Mouse (Mus musculus): ENCODE measurements at regions not wholly inside any gene's neighbourhood (a gene's known extent, or its start where the extent isn't known, plus 50 kb on each side); places are given as distances from the start of the nearest gene placed in this dataset.
A peak's percentile ranks its signal among the peaks of the same experiment; 100 is the strongest.

DNA sequence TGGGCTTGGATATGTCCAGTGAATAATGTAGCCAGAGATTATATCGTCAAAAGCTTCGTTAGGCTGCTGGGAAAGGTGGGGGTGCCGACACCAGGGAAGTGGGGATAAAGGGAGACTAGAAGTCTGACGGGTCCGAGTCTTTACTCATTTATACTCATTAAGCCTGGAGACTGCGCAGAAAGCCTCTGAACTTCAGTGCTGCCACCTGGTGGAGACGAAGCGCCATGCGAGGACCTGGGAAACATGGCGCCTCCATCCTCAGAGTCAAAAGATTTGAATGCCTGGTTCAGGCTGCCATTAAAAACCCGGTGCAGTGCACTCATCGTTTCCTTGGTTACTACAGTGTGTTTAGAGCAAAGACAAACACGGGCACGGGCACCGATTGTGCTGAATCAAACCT, 337.2 kb downstream of the Hlx start:
- peak; percentile 26 to 43 for DNase-seq (ENCODE audit: low spot score in 2 of 2)

DNA sequence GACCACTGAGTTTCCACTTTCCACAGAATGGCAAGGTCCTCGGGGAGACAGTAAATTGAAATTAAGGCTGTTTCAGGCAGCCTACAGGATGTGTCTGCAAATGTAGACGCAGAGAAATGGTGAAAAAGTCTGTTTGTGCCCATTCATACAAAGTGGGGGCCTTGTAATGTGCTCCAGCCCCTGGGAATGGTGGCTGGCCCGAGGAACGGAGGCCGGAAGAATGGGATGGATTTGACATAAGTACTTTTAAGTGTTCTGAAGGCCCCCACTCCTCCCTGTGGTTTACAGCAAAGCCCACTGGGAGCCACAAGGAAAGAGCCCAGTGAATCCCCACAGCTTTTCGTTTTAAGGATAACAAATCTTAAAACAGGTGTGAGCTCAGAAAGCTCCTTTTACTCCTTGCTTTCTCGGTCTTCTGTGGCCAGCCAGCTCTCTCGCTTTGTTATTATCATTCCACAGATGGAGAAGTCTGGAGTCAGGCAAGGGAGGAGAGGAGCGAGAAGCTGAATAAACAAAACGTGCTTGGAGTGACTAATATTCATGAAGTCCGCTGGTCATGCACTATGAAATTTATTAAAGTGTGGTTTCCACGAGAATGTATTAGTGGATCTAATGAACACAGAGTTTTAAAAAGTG, 337.7 kb downstream of the Hlx start:
- no peak for DNase-seq (ENCODE audit: low spot score in 2 of 2)

DNA sequence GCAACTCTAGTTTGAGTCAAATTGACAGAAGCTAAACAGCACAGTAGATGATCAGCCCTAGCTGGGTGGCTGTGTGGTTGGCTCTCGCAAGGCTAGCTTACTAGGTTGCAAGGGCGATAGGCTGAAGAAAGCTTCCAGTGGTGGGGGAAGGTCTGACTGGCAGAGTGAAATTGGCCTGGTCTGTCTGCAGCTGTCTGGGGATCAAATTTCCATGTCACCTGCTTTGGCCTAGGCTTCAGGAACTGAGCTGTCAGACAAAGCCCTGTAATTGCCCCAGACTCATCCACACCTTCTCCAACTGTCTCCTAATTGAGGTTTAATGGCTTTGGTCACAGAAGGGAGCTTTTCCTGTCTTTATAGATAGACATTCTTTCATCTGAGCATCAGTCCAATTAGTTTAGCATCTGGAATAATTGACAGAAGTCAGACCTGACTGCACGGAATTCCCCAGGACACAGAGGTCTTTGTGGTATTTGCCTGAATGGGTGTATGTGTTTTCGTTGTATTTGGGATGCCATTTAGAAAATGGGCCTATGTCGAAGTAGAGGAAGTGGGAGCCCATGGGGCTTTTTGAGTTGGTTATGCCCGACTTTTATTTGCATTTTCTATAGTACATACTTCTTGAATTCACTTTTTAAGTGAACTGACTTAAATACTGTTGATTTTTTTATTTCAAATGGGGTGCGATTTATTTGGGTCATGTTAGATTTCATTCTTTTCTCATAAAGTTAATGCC, 348.2 kb downstream of the Hlx start:
- no peak for DNase-seq (ENCODE audit: low spot score in 2 of 2)

DNA sequence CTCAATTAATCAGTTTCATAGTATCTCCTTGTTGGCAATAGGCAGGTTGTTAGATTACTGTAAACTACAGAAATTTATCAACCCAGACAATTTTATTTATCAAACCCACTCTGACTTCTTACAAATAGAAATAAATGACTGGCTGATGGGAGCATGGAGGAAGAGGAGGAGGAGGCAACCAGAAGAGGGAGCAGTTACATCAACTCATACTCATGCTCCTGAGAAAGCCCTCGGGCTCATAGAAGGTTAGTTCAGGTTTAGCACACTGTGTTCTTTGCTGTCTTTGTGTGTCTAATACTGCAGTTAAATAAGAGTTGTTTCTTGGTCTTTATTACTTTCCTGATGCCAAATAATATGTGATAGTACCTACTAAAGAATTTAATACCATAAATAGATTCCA, 344.6 kb upstream of the 1700056E22Rik start:
- DNase-seq (ENCODE audit: low spot score in 2 of 2): no peak

DNA sequence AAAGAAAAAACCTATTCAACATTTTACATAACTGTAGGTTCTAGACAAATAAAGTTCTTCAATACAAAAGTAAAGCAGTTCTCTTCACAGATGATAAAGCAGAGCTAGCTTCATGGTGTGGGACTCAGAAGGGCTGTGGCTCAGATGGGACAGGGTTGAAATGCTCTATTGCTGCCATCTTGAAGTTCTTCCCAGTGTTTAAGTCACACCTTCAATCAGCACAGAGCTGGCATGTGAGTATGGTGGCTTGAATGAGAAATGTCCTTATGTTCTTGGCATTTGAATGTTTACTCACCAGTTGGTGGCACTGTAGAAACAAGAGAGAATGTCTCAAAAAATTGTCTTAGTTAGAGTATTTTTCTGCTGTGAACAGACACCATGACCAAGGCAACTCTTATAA, 330.9 kb upstream of the 1700056E22Rik start:
- DNase-seq (ENCODE audit: low spot score in 2 of 2): no peak

DNA sequence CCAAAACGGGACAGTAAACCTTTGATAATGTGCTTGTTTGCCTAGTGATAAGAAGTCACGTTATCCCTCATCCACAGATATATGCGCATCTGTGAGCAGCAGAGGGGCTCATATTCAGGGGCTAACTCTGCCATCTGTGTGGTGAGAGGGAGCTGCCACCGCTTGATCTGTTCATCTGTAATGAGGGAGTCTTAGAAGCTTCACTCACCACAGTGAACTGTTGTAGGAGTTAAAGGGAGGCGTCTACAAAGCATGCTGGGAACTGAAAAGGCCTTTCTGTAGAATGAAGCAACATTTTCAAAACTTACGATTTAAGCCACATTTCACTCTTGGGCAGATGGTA, 324.1 kb upstream of the 1700056E22Rik start:
- DNase-seq (ENCODE audit: low spot score in 2 of 2): no peak

DNA sequence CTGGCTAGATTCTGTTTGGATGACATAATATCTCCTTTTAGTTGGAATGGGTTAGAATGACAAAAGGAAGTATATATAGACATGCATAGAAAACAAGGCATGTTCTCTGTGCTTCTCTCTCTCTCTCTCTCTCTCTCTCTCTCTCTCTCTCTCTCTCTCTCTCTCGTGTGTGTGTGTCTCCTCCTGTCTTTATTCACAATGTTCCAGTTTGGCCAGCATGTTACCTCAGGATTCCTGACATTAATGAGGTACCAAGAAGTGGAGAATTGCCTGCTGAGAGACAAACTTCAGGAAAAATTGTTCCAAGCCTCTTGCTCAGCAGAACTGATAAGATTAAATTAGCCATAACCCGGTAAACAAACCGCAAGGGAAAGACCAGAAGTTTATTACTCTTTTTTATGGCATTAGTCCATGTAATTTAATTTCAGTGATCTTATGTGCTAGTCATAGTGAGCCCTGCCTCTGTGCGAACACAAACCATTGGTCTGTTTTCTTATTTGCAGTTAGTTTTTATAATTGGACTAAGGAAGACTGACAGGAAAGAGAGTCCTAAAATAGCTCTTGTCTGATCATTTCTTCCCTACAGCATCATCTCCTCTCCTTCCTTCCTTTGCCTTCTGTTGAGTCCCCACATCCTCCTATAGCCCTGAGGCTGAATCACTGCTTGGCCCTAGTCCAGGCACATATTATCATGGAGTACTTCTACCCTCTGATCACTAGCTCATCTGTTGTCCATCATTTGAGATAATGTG, 323.5 kb upstream of the 1700056E22Rik start:
- no peak for DNase-seq (ENCODE audit: low spot score in 2 of 2)

DNA sequence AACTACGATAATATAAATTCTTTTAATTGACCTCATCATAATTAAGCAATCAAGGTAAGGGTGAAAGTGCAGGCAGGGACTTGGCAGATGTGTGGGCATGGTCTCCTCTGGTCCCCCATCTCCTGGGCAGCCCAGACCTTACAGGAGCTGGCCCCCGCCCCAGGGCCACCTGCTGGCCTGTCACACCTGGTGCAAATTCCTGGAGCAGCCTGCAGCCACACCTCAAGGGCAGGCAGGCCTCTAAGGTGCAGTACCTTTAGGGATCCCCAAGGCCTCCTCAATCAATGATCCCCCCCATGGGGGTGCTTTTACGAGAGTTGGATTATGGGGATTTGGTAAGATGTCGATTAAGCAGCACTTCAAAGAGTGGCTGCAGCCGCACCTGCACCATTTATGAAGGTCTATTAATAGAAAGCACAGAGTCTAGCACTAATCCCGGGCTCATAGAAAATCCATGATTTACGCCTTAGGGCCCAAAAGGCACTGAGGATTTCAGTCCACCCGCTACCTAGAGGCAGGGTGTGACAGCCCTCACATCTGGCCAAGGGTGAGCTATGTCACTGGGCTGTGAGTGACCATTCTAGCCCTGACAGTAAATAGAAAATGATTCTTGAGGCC, 319.8 kb upstream of the 1700056E22Rik start:
- DNase-seq (ENCODE audit: low spot score in 2 of 2): no peak

DNA sequence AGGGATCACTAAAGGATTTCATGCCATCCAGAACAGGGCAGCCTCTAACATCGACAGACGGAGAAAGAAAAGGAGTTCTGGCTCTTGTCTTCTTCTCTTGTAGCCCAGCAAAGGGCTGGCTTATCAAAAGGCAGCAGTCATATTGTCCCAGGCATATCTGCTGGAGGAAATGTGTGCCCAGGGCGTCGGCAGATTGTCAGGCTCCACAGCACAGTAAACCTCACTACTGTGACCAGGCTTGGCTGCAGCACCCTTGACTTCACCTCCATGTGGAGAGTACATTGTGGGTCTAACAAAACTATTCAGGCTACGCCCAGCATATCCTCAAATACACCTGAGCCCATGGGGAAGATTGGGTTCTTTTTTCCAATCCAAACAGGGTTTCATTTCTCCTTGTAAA, 317.7 kb upstream of the 1700056E22Rik start:
- DNase-seq (ENCODE audit: low spot score in 2 of 2): no peak

DNA sequence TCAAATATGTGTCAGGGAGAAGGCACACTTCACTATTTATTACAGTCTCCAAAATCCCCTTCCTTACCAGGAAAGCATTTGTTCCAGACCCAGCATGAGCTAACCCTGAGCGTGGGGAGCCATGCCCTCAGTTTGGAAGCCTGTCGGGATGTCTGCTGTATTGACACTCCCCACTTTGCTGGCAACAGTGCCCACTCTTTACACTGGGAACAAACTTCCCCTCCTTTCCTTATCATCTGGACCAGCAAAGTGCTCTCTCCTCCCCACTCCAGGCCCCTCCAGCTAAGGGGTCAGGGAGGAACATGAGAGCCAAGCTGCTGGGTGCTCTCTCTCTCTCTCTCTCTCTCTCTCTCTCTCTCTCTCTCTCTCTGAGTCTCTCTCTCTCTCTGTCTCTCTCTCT, 310.7 kb upstream of the 1700056E22Rik start:
- no peak for DNase-seq (ENCODE audit: low spot score in 2 of 2)

DNA sequence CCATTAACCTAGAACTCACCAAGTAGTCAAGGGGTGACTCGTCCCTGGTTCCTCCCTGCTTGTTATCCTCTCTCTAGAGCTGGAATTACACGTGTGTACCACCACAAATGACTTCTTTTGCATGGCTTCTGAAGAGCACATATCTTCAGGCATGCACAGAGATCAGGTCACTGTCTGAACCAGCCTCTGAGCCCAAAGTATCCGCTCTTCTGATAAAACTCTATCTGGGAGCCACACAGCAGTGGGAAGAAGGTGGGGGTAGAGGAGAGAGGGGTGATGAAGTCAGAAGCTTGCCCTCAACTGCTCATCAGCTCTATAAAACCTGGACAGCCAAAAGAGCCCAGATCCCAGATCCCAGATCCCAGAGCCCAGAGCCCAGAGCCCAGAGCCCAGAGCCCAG, 301.9 kb upstream of the 1700056E22Rik start:
- no peak for DNase-seq (ENCODE audit: low spot score in 2 of 2)

DNA sequence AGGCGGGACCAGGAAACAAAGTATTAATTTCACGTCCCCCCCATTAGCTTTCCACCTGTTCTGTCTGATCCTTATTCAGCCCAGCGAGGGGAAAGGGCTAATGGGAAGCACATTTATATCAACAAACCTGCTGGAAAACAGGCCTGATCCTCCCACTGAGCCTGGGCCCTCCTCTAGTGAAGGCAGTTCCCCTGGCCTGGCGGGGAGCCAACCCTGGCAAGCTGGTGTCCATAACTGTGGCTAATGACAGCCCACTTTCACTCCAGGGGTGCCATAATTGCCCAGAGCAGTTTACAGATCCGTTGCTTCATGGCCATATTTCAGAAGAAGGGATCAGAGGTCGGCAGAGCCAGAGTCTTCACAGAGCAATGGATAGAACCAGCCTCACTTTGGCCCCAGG, 301.2 kb upstream of the 1700056E22Rik start:
- peak in 1 of 2 experiments; percentile 26 for DNase-seq (ENCODE audit: low spot score in 2 of 2)

DNA sequence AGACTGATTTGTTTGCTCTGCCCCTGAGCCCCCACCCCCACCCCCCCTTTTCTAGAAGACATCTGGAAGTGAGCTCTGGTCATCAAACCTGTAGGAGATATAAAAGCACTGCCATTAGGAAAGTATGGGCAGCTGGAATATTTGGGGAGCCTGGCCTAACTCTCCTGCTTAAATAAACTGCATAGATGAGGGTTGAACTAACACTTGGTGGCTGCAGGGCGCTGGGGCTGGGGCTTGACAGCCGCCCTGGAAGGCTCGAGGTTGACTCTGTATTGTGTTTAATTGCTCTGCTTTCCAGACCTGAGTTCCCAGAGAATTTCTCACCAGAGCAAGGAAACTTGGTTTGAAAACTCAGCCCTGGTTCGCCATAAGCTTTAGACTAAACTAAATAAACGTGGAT, 300.7 kb upstream of the 1700056E22Rik start:
- no peak for DNase-seq (ENCODE audit: low spot score in 2 of 2)

DNA sequence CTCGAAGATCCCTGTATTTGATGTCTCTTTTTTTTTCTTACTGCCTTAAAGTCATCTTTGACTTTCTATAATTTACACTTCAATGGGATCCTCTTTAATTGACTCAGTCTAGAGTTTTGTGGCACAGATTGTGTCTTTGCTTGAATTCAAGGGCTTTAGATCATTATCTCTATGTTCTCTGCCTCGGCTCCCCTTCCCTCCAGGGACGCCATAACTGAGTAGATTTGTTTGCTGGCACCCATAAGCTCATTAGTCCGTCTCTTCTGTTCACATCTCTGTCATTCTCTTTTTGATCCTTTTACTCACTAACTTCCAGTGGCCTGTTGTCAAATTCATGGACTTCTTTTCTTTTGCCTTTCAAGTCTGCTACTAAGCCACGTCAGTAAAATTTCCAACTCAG, 299.0 kb upstream of the 1700056E22Rik start:
- no peak for DNase-seq (ENCODE audit: low spot score in 2 of 2)

DNA sequence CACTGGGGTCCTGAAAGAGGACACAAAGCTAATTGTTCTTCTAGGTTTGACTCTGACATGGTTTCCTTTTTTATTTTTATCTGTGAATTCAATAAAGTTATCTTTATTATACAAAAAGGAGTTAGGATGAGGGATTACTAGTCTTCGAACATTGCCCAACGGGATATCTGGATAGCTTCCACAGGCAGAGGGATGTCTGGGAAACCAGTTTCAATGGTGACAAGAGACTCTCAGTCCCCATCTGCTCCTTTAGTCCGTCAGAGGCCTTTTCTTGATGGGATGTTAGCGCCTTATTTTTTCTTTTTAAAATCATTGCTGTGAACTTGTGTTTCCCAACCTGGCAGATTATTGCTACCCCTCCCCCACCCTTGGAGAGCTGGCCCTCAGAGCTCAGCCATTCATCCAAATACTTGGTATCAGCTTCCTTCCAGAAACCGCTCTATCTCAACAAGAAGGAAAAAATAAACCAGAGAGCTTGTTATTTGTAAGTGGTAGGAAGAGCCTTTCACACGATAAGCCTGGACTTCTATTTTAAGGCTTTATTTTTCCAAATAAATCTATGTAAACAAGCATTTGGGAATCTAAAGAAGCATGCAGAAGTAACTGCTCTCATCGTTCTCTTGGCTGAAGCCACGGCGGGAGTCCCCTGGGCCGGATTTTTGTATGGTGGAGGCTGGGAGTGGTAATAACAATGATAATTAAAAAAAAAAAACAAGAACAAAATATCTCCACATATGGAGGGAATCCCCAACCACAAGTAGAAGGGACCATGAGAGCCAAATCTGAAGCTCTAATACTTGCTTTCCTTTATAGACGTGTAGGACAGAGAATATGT, 296.6 kb upstream of the 1700056E22Rik start:
- no peak for DNase-seq (ENCODE audit: low spot score in 2 of 2)

DNA sequence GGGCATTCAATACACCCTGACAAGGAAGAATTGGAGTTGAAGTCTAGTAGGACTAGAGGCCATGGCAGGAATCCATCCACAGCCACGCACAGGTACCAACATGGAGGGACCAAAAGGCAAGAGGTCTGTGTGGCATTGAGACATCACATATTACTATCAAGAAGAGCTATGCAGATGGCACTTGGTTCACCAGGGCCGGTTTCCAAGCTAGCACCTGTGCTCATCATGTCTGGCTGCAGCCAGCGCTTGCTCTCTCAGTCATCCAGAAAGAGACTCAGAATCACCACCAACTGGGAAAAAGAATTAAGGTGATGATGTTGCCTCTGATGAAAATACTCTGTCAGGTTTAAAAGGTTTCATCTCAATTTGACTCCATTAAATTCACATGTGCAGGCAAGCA, 292.1 kb upstream of the 1700056E22Rik start:
- DNase-seq (ENCODE audit: low spot score in 2 of 2): no peak

DNA sequence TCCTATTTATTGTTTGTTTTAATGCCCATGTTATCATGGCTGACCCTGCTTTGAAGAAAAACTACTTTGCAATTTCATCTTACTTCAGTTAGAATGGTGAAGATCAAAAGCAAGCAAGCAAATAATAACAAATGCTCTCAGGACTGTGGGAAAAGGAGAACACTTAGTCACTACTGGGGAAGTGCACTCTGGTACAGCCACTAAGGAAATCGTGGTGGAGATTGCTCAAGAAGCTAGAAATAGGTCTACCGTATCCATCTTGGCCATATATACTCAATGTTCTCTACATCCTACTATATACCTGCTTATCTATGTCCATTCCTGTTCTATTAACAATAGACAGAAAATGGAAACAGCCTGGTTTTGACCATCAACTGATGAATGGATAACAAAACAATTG, 290.1 kb upstream of the 1700056E22Rik start:
- DNase-seq (ENCODE audit: low spot score in 2 of 2): no peak

DNA sequence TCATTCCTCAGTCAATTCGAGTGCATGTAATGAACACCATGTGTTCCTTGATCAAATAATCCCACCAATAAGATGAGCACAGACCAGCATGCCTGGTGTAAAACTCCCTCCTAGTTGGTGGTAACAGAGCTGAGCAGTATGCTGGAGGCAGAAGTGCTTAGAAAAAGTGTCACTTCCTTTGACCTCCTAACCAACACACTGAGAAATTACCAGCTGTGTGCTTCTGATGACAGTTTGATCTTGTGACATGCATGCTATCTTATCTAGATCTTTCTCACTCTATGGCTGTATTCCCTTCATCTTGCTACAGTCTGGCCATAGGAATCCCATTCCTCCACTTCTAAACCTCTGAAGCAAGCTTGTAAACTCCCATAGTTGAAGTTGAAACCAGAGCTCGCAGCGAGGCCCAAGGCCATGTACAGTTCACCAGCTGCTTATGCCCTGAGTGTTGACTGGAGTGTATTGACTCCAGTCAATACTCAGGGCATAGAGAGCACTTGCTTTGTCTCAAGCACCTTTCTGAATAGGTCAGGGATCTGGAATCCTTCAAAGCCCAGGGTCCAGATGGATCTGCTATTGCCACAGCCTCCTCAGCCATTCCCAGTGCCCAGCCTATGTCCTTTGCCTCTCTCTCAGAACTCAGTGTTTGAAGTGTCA, 286.5 kb upstream of the 1700056E22Rik start:
- no peak for DNase-seq (ENCODE audit: low spot score in 2 of 2)

DNA sequence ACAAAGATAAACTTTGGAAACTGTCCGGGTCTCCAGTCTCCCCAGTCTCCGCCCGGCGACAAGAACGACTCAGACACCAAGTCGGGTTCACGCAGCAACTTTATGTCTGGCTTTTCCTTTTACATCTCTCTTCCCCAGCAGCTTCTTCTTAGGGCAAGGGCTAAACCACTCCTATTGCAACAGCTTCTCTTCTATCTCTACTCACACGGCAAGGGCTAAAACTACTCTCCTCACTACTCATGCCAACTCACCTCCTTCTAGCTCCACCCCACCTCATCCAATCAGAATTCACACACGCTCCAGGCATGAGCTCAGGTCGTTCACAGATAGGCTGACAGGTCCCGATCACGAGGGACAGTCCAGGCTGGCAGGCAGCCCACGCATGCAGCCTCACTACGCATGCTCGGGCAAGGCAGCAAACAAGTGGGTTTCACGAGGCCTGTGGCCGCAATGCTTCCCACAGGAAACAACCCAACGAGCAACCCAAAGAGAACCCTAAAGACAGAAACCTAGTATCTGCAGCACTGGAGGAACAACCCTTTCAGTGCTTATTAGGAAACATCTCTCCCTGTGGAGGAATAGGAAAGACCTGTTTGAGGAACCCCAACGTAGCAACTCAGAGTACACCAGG, 276.2 kb upstream of the 1700056E22Rik start:
- DNase-seq (ENCODE audit: low spot score in 2 of 2): no peak

DNA sequence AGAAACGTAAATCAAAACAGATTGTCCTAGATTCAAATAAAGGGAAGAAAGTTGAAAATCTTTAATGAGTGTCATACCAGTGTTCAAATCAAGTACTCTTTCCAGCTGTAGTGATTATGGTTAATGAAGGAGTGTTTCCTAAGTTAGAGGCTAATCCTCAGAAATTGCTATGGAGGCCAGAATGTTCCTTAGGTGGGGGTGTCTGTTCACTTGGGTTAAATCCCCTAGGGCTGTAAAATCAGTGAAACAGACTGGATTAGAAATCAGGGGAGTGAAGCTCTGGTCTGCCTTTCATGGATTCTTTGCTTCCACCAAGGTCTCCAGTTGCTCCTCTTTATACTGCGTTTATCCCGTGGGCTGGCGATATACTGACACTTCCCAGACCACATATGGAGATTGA, 270.7 kb upstream of the 1700056E22Rik start:
- no peak for DNase-seq (ENCODE audit: low spot score in 2 of 2)

DNA sequence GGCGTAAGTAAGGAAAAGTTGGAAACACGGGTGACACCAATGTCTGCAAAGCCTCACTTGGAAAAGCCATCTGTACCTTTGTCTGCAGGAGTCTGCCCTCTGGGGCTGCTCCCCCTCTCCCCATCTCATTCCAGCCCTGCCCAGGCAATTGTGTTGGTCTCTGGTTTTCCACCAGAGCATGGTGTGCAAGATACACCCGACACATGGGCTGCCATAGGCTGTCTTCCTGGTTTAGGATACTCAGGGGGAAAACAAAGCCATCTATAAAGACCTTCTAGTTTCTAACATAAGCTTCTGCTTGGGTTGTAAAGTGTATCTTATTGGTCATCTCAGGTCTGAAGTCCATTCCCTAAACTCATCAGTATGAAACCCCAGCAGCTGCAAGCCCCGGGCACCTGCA, 270.1 kb upstream of the 1700056E22Rik start:
- DNase-seq (ENCODE audit: low spot score in 2 of 2): no peak

Data from right cerebral cortex, postnatal 10 days (tissue).